Mouse (Mus musculus) MEL (cell line): ENCODE measurements around the gene Kidins220.

ENCODE experiments used
- CTCF ChIP-seq, 3 experiments: IDR thresholded peaks in 2 of 3; conservative IDR thresholded peaks in 1 of 3; 2 replicates each; pipeline ENCODE4 v1.5.1; 2011 to 2012; ENCODE audit warnings: low read length in 3 of 3, low read depth in 2 of 3, mild to moderate bottlenecking in 2 of 3, improper control_type of control experiment in 1 of 3, inconsistent platforms in 1 of 3, mixed read lengths in 1 of 3, moderate library complexity in 1 of 3; ENCODE audit not compliant: control insufficient read depth in 1 of 3, insufficient read depth in 1 of 3, poor library complexity in 1 of 3, severe bottlenecking in 1 of 3
- E2F4 ChIP-seq: IDR thresholded peaks from 2 replicates; pipeline ENCODE4 v1.6.1; 2011; ENCODE audit warnings: low read depth, low read length, improper control_type of control experiment, borderline replicate concordance
- EP300 ChIP-seq, 2 experiments: IDR thresholded peaks; 2 replicates each; pipeline ENCODE4 v1.6.1; 2011; ENCODE audit warnings: improper control_type of control experiment in 2 of 2, low read length in 2 of 2, low read depth in 1 of 2, mild to moderate bottlenecking in 1 of 2
- GABPA ChIP-seq: IDR thresholded peaks from 2 replicates; pipeline ENCODE4 v1.6.1; 2012; ENCODE audit warnings: low read depth, mild to moderate bottlenecking, inconsistent platforms, low read length, improper control_type of control experiment, moderate library complexity
- MAFK ChIP-seq: IDR thresholded peaks from 2 replicates; pipeline ENCODE4 v1.6.1; 2011; ENCODE audit warnings: low read depth, mild to moderate bottlenecking, low read length, improper control_type of control experiment, borderline replicate concordance
- MAZ ChIP-seq: IDR thresholded peaks from 2 replicates; pipeline ENCODE4 v1.6.1; 2012; ENCODE audit warnings: low read depth, mild to moderate bottlenecking, inconsistent platforms, low read length, improper control_type of control experiment
- NRF1 ChIP-seq: IDR thresholded peaks from 2 replicates; pipeline ENCODE4 v1.6.1; 2014; ENCODE audit warnings: low read depth, mild to moderate bottlenecking, inconsistent platforms, low read length, improper control_type of control experiment, moderate library complexity; ENCODE audit not compliant: poor library complexity, insufficient read depth, severe bottlenecking
- POLR2A ChIP-seq, 2 experiments: IDR thresholded peaks; 2 replicates each; pipeline ENCODE4 v1.6.1; 2011 to 2012; ENCODE audit warnings: low read length in 2 of 2, mild to moderate bottlenecking in 2 of 2, control low read depth in 1 of 2, improper control_type of control experiment in 1 of 2, low read depth in 1 of 2, moderate library complexity in 1 of 2; ENCODE audit not compliant: control insufficient read depth in 1 of 2, insufficient read depth in 1 of 2, poor library complexity in 1 of 2
- POLR2AphosphoS2 ChIP-seq: IDR thresholded peaks from 2 replicates; pipeline ENCODE4 v1.6.1; 2011; ENCODE audit warnings: low read length, improper control_type of control experiment
- USF1 ChIP-seq: IDR thresholded peaks from 2 replicates; pipeline ENCODE4 v1.6.1; 2014; ENCODE audit warnings: low read depth, mild to moderate bottlenecking, inconsistent platforms, low read length, improper control_type of control experiment, moderate library complexity
- ZKSCAN1 ChIP-seq: IDR thresholded peaks from 2 replicates; pipeline ENCODE4 v1.6.1; 2012; ENCODE audit warnings: low read depth, mild to moderate bottlenecking, inconsistent platforms, low read length, improper control_type of control experiment, moderate library complexity
- ZNF384 ChIP-seq: IDR thresholded peaks from 2 replicates; pipeline ENCODE4 v1.6.1; 2012; ENCODE audit warnings: low read depth, mild to moderate bottlenecking, inconsistent platforms, low read length, improper control_type of control experiment

DNA sequence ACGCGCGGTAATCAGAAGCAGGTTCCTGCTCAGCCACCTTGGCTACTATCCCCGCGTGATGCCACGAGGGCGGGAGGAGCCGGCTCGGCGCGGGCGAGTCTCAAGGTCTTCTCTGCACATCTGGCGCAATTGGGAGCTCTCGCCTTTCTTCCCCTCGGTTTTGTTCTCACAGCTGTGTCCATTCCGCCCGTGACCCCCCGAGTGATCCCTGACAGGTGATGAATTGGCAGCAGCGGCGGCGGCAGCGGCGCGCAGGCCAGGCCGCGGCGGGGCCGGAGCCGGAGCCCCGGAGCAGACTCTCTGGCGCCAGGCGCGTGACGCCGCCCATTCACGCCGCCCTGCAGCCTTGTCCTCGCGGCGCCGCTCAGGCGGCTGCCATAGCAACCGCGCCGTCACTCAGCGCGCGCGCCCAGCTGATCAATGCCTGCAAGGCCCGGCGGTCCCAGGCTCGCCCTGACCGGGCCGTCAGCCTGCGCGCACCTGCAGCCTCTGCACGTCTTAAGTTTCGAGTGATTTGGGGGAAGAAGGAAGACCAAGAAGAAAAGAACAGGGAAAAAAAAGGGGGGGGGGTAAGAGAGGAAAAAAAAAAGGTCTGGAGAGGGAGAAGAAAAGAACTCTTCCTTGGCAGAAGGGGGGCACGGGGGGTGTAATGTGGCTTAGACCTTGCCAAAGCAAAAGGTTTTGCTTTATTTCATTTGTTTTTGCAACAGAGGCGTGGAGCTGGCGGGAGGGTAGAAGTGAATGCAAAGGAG lies 124.0 kb downstream of the Kidins220 start:
- TF ChIP-seq CTCF (IDR thresholded peaks at IDR 0.05 in 2 of 3, conservative IDR thresholded peaks at IDR 0.05 in 1 of 3; ENCODE audit: control insufficient read depth in 1 of 3, insufficient read depth in 1 of 3, low read depth in 2 of 3, low read length in 3 of 3, poor library complexity in 1 of 3, severe bottlenecking in 1 of 3), result no peak
- TF ChIP-seq EP300 (IDR thresholded peaks at IDR 0.05; ENCODE audit: low read depth in 1 of 2, low read length in 2 of 2), result no peak
- no peak; the same call in 1 of the 2 replicates for TF ChIP-seq ZNF384
- TF ChIP-seq USF1, result 0 out of 2 replicates have a peak, but pooled peaks have one; percentile 40
- TF ChIP-seq NRF1, result peak; percentile 45; the same call in 1 of the 2 replicates
- TF ChIP-seq GABPA, result no peak
- TF ChIP-seq E2F4, result no peak
- TF ChIP-seq MAFK, result no peak
- TF ChIP-seq MAZ, result peak; percentile 35; the same call in 1 of the 2 replicates
- TF ChIP-seq POLR2AphosphoS2, result no peak
- TF ChIP-seq POLR2A (IDR thresholded peaks at IDR 0.05; ENCODE audit: control insufficient read depth in 1 of 2, insufficient read depth in 1 of 2, low read depth in 1 of 2, low read length in 2 of 2, poor library complexity in 1 of 2), result peak; percentile 63 to 67; a peak in 3 of 4 replicates
- no peak for TF ChIP-seq ZKSCAN1
